Mouse (Mus musculus): Measurements from ENCODE around the gene Parp8. TPM values are rescaled to one million over a fixed set of nuclear protein-coding genes. Genes with fewer than 3 reads are reported as not detected.

Parp8 gene
- polyA plus RNA-seq, 2 experiments = 20.0 to 37.7 TPM

GRCm38 (mm10) chr13:117007566-117007965 lies 17.8 kb downstream of the Parp8 start:
- Histone ChIP-seq H3K27ac (replicated peaks; ENCODE audit: low read depth, low read length) (no peak overlapping the region), H3K36me3 (ENCODE audit: control insufficient read depth, insufficient read depth, low read length) (no peaks in the 10 kb centered on the region), H3K4me1 (ENCODE audit: control insufficient read depth, insufficient read depth, low read length) (no peaks in the 10 kb centered on the region; the same call in 1 of the 2 replicates), H3K9ac (ENCODE audit: low read depth, low read length, severe bottlenecking) (no peak overlapping the region), H3K4me3 (replicated peaks; ENCODE audit: low read length) (no peak overlapping the region), H3K27me3 (ENCODE audit: control insufficient read depth, insufficient read depth, low read length) (no peaks in the 10 kb centered on the region), H3K9me3 (ENCODE audit: control insufficient read depth, low read length) (no peaks in the 10 kb centered on the region), H3K4me2 (replicated peaks; ENCODE audit: low read depth, low read length, severe bottlenecking) (no peak overlapping the region)
- 96% methylated on average over 2 of the region's 2 CpGs for WGBS
- DNase-seq (ENCODE audit: low spot score) = no peak
- TF ChIP-seq POLR2A (IDR thresholded peaks at IDR 0.05; ENCODE audit: borderline replicate concordance, extremely low read depth, insufficient read depth, insufficient read length) = no peak
- ATAC-seq (ENCODE audit: low FRiP score, low read depth) = no peak

- H3K36me3 ChIP-seq (ENCODE audit: control insufficient read depth, insufficient read depth, low read length) = 0 out of 2 replicates have a peak, but pooled peaks cover under 1% of the 10 kb centered on the region
- H3K27ac ChIP-seq (replicated peaks; ENCODE audit: low read depth, low read length) = no peak overlapping the region
- no peaks in the 10 kb centered on the region for H3K9me3 ChIP-seq (ENCODE audit: control insufficient read depth, low read length)
- DNase-seq (ENCODE audit: low spot score) (no peak), ATAC-seq (ENCODE audit: low FRiP score, low read depth) (no peak)
- no peaks in the 10 kb centered on the region for H3K27me3 ChIP-seq (ENCODE audit: control insufficient read depth, insufficient read depth, low read length)
- H3K4me2 ChIP-seq (replicated peaks; ENCODE audit: low read depth, low read length, severe bottlenecking) = no peak overlapping the region
- H3K9ac ChIP-seq (ENCODE audit: low read depth, low read length, severe bottlenecking) = no peak overlapping the region
- no peak overlapping the region for H3K4me3 ChIP-seq (replicated peaks; ENCODE audit: low read length)
- TF ChIP-seq POLR2A (IDR thresholded peaks at IDR 0.05; ENCODE audit: borderline replicate concordance, extremely low read depth, insufficient read depth, insufficient read length) = no peak
- no peaks in the 10 kb centered on the region; the same call in 1 of the 2 replicates for H3K4me1 ChIP-seq (ENCODE audit: control insufficient read depth, insufficient read depth, low read length)
- 34% methylated on average over 4 of the region's 4 CpGs for WGBS
Observed at GRCm38 (mm10) chr13:117006638-117007037, 18.7 kb downstream of the Parp8 start.

GRCm38 (mm10) chr13:117000493-117000892 lies 24.8 kb downstream of the Parp8 start:
- Histone ChIP-seq H3K27ac (replicated peaks; ENCODE audit: low read depth, low read length) (no peak overlapping the region), H3K9ac (ENCODE audit: low read depth, low read length, severe bottlenecking) (no peak overlapping the region), H3K27me3 (ENCODE audit: control insufficient read depth, insufficient read depth, low read length) (no peaks in the 10 kb centered on the region), H3K9me3 (ENCODE audit: control insufficient read depth, low read length) (no peaks in the 10 kb centered on the region), H3K4me3 (replicated peaks; ENCODE audit: low read length) (no peak overlapping the region), H3K4me2 (replicated peaks; ENCODE audit: low read depth, low read length, severe bottlenecking) (no peak overlapping the region), H3K4me1 (ENCODE audit: control insufficient read depth, insufficient read depth, low read length) (no peaks in the 10 kb centered on the region), H3K36me3 (ENCODE audit: control insufficient read depth, insufficient read depth, low read length) (peaks cover 9% of the 10 kb centered on the region; the same call in 1 of the 2 replicates)
- TF ChIP-seq POLR2A (IDR thresholded peaks at IDR 0.05; ENCODE audit: borderline replicate concordance, extremely low read depth, insufficient read depth, insufficient read length) = no peak
- no peak for DNase-seq (ENCODE audit: low spot score)
- no peak for ATAC-seq (ENCODE audit: low FRiP score, low read depth)
- WGBS = 87% methylated on average over 3 of the region's 3 CpGs

- Histone ChIP-seq H3K9ac (ENCODE audit: low read depth, low read length, severe bottlenecking) (no peak overlapping the region), H3K4me2 (replicated peaks; ENCODE audit: low read depth, low read length, severe bottlenecking) (no peak overlapping the region), H3K9me3 (ENCODE audit: control insufficient read depth, low read length) (no peaks in the 10 kb centered on the region), H3K4me3 (replicated peaks; ENCODE audit: low read length) (no peak overlapping the region), H3K27me3 (ENCODE audit: control insufficient read depth, insufficient read depth, low read length) (no peaks in the 10 kb centered on the region), H3K36me3 (ENCODE audit: control insufficient read depth, insufficient read depth, low read length) (no peaks in the 10 kb centered on the region), H3K4me1 (ENCODE audit: control insufficient read depth, insufficient read depth, low read length) (no peaks in the 10 kb centered on the region), H3K27ac (replicated peaks; ENCODE audit: low read depth, low read length) (no peak overlapping the region)
- no peak for DNase-seq (ENCODE audit: low spot score)
- no peak for ATAC-seq (ENCODE audit: low FRiP score, low read depth)
- WGBS = 60% methylated on average over 7 of the region's 7 CpGs
- no peak for TF ChIP-seq POLR2A (IDR thresholded peaks at IDR 0.05; ENCODE audit: borderline replicate concordance, extremely low read depth, insufficient read depth, insufficient read length)
Observed at GRCm38 (mm10) chr13:116991560-116991959, 33.8 kb downstream of the Parp8 start.

- DNase-seq (ENCODE audit: low spot score) (no peak), ATAC-seq (ENCODE audit: low FRiP score, low read depth) (no peak)
- WGBS = 77% methylated on average over 4 of the region's 4 CpGs
- Histone ChIP-seq H3K4me2 (replicated peaks; ENCODE audit: low read depth, low read length, severe bottlenecking) (no peak overlapping the region), H3K27ac (replicated peaks; ENCODE audit: low read depth, low read length) (no peak overlapping the region), H3K9me3 (ENCODE audit: control insufficient read depth, low read length) (no peaks in the 10 kb centered on the region), H3K4me3 (replicated peaks; ENCODE audit: low read length) (no peak overlapping the region), H3K36me3 (ENCODE audit: control insufficient read depth, insufficient read depth, low read length) (no peaks in the 10 kb centered on the region), H3K4me1 (ENCODE audit: control insufficient read depth, insufficient read depth, low read length) (no peaks in the 10 kb centered on the region), H3K9ac (ENCODE audit: low read depth, low read length, severe bottlenecking) (no peak overlapping the region), H3K27me3 (ENCODE audit: control insufficient read depth, insufficient read depth, low read length) (no peaks in the 10 kb centered on the region)
- TF ChIP-seq POLR2A (IDR thresholded peaks at IDR 0.05; ENCODE audit: borderline replicate concordance, extremely low read depth, insufficient read depth, insufficient read length) = no peak
Observed at GRCm38 (mm10) chr13:116990327-116990726, 35.0 kb downstream of the Parp8 start.

GRCm38 (mm10) chr13:116988706-116989105 lies 36.6 kb downstream of the Parp8 start:
- H3K36me3 ChIP-seq (ENCODE audit: control insufficient read depth, insufficient read depth, low read length) = no peaks in the 10 kb centered on the region
- H3K4me2 ChIP-seq (replicated peaks; ENCODE audit: low read depth, low read length, severe bottlenecking) = no peak overlapping the region
- no peaks in the 10 kb centered on the region for H3K27me3 ChIP-seq (ENCODE audit: control insufficient read depth, insufficient read depth, low read length)
- H3K4me3 ChIP-seq (replicated peaks; ENCODE audit: low read length) = no peak overlapping the region
- 63% methylated on average over 2 of the region's 2 CpGs for WGBS
- no peaks in the 10 kb centered on the region for H3K9me3 ChIP-seq (ENCODE audit: control insufficient read depth, low read length)
- ATAC-seq (ENCODE audit: low FRiP score, low read depth) (no peak), DNase-seq (ENCODE audit: low spot score) (no peak)
- no peak overlapping the region for H3K9ac ChIP-seq (ENCODE audit: low read depth, low read length, severe bottlenecking)
- H3K4me1 ChIP-seq (ENCODE audit: control insufficient read depth, insufficient read depth, low read length) = no peaks in the 10 kb centered on the region
- no peak for TF ChIP-seq POLR2A (IDR thresholded peaks at IDR 0.05; ENCODE audit: borderline replicate concordance, extremely low read depth, insufficient read depth, insufficient read length)
- no peak overlapping the region for H3K27ac ChIP-seq (replicated peaks; ENCODE audit: low read depth, low read length)

All from limb, embryonic 14.5 days (tissue).